Mouse (Mus musculus) cerebellum, adult 11-12 months (tissue): ENCODE data around the gene Fbxl14.
"Not testable (repeated sequence)": the region's sequence is repeated elsewhere in the genome, so short reads cannot be mapped to it uniquely, and the experiment has no call there.

Experiments used
- DNase-seq: peaks from one replicate; pipeline ENCODE4 v3.0.0; 2022

The Fbxl14 gene

GRCm38 (mm10) chr6:119479343-119479875 is at the start of gene Fbxl14:
Gene Fbxl14, plus strand, starts transcription at chr6:119479668.
- no peak for DNase-seq

DNA sequence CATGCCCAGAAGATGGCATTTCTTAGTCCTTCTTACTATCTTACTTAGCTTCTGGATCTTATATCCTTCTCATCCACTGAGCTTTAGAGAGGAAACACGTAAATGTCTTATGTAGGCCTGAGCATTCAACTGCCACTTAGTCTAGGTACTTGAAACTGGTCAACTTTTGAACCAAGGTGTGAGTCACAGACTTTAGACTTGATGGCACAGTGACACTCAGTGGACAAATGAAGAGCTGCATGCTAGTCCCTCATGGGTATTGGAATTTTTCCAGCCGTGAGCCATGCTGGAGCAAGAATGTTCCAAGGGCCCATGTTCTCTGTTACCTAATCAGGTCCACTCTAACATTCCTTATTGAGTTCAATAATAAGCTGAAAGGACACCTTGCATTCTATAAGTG is 49.0 kb upstream of the Fbxl14 start:
- no peak for DNase-seq

DNA sequence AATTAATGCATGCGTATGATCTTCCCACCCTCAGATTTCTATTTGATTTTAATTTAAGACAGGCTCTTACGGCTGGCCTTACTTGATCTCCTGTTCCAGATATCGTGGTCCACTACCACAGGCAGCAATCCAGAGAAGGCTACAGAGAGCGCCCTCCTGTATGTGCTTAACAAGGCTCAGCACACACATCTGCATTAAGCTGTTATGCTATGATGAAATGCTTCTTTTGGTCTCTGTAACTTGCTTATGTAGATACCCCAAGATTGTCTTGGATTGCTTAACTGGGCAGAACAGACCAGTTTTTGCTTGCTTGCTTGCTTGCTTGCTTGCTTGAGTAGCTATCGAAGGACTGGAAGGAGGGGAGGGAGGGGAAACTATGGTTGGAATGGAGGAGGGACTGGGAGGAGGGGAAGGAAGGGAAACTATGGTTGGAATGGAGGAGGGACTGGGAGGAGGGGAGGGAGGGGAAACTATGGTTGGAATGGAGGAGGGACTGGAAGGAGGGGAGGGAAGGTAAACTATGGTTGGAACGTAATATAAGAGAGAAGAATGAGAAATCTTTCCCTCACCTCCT is 47.6 kb upstream of the Fbxl14 start:
- DNase-seq, result no peak

DNA sequence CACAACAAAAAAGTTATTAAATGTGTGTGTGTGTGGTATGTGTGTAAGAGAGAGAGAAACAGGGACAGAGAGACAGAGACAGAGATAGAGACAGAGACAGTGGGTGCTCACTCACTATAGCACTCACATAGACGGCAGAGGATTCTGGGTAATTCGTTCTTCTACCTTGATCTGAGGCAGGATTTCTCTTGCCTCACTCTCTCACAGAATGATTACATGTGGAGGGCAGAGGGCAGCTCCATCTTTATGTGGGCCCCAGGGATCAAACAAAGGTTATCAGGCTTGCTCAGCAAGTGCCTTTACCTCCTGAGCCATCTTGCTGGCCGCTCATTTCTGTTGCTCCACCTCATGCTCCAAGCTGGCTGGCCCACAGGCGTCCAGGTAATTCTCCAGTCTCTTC is 45.1 kb upstream of the Fbxl14 start:
- DNase-seq, result no peak

GRCm38 (mm10) chr6:119437894-119438761 is 41.3 kb upstream of the Fbxl14 start:
- DNase-seq, result no peak

GRCm38 (mm10) chr6:119442729-119443128 is 36.7 kb upstream of the Fbxl14 start:
- not testable (repeated sequence) for DNase-seq

GRCm38 (mm10) chr6:119443742-119444645 is 35.5 kb upstream of the Fbxl14 start:
- DNase-seq, result peak; percentile 71

- no peak for DNase-seq
These were observed 33.5 kb upstream of the Fbxl14 start for GRCm38 (mm10) chr6:119445671-119446607.

GRCm38 (mm10) chr6:119448321-119449059 is 31.0 kb upstream of the Fbxl14 start:
- DNase-seq, result no peak

DNA sequence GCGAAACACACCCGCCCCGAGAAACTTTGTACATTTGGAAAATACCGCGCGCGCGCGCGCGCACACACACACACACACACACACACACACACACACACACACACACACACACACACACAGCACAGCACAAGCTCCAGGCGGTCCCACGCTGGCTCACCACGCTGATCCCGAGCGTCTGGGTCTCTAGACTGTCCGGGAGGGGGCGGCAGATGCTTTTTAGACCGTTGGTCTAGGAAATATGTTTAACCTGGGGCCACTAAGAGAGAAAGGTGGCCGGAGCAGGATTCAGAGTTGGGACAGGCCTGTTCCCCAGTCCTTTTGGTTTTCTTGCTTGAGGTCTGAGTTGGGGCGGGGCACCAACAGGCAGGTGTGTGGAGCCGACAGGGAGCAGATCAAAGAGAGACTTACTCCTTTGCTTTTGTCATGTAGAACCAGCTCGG is 30.4 kb upstream of the Fbxl14 start:
- DNase-seq, result no peak

DNA sequence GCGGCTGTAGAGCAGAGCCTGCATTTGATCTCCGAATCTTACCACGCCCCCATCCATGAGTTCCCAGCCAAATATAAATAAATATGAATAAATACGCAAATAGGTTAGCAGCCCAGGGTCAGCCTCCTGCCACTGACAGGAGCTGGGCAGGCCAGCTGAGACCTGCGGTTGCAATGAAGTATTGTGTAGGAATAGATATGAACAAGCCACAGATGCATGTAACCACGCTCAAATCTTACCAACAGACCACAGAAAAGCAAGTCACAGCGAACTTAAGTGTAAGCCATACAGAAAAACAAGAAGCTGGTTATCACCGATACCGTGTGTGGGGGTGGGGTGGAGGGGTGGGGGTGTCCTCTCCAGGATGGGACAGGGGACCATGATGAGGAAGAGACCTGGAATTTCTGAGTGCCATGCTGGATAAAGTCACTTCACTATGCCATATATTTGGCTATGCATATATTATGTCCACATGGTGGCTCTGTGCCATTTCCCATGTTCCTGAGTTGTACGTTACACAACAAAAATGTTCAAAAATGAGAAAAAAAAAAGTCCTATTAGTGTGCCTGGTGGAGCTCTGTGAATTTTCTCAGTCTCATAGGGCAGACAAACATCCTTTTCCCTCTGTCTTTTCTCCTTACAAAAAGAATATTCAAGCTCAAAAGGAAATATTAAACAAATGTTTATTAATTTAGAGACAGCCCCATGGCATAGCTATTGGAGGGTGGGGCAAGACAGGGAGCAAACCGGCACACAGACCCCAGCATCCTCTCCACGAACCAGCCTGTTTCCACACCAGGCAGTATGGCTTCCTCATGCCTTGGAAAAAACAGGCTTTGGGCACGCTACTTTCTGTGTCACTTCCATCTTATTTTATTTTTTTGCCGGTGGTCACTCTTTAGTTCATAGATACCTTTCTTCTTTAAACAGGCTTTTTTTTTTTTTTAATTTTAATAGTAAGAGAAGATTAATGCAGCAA is 28.2 kb upstream of the Fbxl14 start:
- DNase-seq, result no peak

DNA sequence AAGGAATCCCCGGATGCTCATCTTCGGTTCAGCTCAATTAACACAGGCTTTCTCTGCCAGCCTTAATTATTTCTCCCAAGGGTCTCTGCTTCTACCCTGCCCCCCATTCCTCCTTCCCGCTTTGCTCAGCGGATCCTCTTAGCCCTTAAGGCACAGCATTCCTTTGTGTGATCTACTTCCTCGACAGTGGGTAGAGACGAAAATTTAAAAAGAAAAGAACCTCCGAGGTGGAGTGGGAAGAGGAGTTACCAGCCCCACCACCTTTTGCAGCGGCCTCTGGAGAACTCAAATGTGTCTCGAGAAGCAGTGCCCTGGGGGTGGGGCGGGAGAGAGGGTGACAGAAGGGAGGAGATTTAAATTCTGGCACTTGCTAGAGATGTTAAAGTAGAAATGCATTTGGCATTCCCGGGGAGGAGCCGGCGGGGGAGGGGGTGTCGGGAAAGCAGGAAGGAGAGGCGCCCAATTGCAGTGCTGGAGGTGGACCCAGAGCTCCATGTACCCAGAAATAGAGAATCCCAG is 27.4 kb upstream of the Fbxl14 start:
- DNase-seq, result peak; percentile 43

DNA sequence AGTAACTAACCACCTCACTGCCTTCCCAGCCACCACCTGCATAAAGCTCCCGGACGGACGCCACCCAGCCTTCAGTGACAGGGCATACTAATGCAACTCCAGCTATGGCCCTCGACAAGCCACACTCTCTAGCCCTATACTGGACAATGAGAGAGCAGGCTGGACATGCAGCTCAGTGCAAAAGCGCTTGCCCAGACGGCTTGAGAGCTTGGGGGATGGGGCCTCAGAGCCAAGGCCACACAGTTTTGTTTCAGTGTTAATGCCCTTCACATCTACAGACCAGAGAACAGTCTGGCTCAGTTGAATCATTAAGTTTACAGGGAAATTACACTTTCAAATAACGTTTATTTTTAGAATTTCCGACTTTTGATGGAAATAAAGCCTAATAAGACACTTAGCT is 21.3 kb upstream of the Fbxl14 start:
- no peak for DNase-seq

DNA sequence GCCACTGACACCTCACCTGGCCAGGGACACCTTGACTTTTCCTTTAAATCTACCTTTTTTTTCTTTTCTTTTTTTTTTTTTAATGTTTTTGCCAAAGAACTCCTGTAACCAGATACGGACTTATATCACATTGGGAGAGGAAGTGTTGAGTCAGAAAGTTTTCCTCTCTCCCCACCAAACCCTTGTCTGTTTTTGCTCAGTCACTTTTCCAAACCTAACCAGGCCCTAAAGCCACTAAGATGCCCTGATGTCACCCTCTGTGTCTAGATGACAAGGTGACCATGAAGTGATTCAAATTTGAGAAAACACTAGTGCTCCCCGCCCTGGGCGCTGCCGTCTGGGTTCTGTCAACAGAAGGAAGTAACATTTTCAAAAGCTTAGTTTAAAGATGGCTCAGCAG is 20.4 kb upstream of the Fbxl14 start:
- DNase-seq, result no peak

DNA sequence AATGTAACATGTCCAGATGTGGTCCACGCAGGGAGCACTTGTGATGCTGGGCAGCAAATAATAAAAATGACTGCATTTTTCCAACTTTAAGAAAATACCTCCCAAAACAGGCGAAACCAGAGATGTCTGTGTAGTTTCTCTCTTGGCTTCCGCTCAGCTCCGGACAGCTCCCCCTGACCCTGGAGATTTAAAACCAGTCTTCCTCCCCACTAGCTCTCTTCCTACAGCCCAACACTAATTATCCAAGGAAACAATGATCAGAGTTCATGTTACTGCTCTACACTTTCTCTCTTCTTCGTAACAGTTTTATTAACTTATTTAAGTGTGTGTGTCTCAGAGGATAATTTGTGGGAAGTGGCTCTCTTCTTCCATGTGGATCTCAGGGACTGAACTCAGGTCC is 19.1 kb upstream of the Fbxl14 start:
- no peak for DNase-seq

DNA sequence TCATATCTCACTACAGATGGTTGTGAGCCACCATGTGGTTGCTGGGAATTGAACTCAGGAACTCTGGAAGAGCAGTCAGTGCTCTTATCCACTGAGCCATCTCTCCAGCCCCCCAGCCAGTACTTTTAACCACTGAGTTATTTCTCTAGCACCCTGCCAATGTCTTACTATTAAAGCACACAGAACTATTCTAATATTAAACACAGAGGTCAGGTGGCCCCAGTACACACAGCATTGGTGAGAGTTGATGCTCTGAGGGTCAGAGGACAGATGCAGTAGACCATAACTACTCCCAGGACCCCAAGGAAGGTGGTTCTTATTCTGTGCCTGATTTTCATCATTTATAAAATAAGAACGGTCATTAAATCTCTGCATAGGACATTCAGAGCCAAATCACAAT is 13.3 kb upstream of the Fbxl14 start:
- DNase-seq, result no peak

- DNase-seq, result peak; percentile 70
These were observed 12.3 kb upstream of the Fbxl14 start for GRCm38 (mm10) chr6:119466921-119467784.

DNA sequence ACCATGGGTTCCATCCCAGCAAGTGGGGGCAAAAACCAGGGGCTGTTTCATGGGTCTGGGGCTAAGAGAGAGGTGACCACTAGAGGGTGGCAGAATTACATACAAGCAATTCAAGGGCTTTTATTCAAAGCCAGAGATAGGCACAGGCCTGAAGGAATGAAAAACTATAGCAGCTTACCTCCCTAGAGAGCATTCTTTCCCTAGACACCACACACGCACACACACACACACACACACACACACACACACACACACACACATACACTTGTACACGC is 11.7 kb upstream of the Fbxl14 start:
- no peak for DNase-seq

DNA sequence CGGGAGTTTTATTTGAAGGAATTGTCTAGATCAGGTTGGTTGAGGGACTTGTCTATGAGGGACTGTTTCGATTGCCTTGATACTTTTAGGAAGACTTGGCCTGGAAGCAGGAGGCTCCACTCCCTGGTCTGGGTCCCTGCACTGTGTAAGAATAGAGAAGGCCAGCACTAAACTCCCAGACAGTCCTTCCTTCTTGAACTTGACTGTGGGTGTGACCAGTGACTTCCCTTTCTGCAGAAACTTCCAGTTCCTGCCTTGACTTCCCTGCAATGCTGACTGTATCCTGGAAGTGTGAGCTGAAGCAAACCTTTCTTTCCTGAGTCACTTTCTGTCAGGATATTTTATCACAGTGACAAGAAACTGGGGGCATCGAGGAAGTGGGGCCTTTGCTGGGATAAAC is 8.7 kb upstream of the Fbxl14 start:
- no peak for DNase-seq
